Mouse (Mus musculus) neural tube, embryonic 11.5 days (tissue): ENCODE measurements around the gene Myo15b. TPM values are rescaled to one million over a fixed set of nuclear protein-coding genes. Genes with fewer than 3 reads are reported as not detected.
A peak's percentile ranks its signal among the peaks of the same experiment; 100 is the strongest.

ENCODE experiments used
- ATAC-seq: fragments of 200-750 bp; cut with Nextera tagmentation; 2 replicates; pipeline ENCODE4 v1.8.0; 2017; ENCODE audit warnings: moderate number of reproducible peaks, mild to moderate bottlenecking, moderate TSS enrichment, moderate library complexity; ENCODE audit not compliant: insufficient read depth, low FRiP score, low TSS enrichment
- DNase-seq: peaks from one replicate; pipeline ENCODE4 v3.0.0-alpha.2; 2015; ENCODE audit warnings: low spot score
- H3K27ac ChIP-seq: fragments of 300-500 bp; sonication (generic); 2 replicates; pipeline ENCODE4 v1.5.1; 2014; ENCODE audit warnings: low read depth, mild to moderate bottlenecking, low read length
- H3K27me3 ChIP-seq: fragments of 300-500 bp; sonication (generic); 2 replicates; pipeline ENCODE4 v1.6.1; 2014; ENCODE audit warnings: mild to moderate bottlenecking, low read length, mixed read lengths; ENCODE audit not compliant: control insufficient read depth, insufficient read depth
- H3K36me3 ChIP-seq: fragments of 300-500 bp; sonication (generic); 2 replicates; pipeline ENCODE4 v1.6.1; 2014; ENCODE audit warnings: mild to moderate bottlenecking, low read length, moderate library complexity, mixed read lengths; ENCODE audit not compliant: control insufficient read depth, insufficient read depth
- H3K4me1 ChIP-seq: fragments of 300-500 bp; sonication (generic); 2 replicates; pipeline ENCODE4 v1.6.1; 2014; ENCODE audit warnings: low read length, mixed read lengths; ENCODE audit not compliant: control insufficient read depth, insufficient read depth
- H3K4me2 ChIP-seq: fragments of 300-500 bp; sonication (generic); 2 replicates; pipeline ENCODE4 v1.6.1; 2014; ENCODE audit warnings: low read depth, mild to moderate bottlenecking, moderate library complexity
- H3K4me3 ChIP-seq: fragments of 300-500 bp; sonication (generic); 2 replicates; pipeline ENCODE4 v1.5.1; 2014; ENCODE audit warnings: low read depth, low read length
- H3K9ac ChIP-seq: fragments of 300-500 bp; sonication (generic); 2 replicates; pipeline ENCODE4 v1.6.1; 2014; ENCODE audit warnings: mild to moderate bottlenecking, low read length
- H3K9me3 ChIP-seq: fragments of 300-500 bp; sonication (generic); 2 replicates; pipeline ENCODE4 v1.6.1; 2016; ENCODE audit warnings: low read length; ENCODE audit not compliant: control insufficient read depth
- WGBS: fragments of 180-500 bp; shearing (Covaris S2); extraction: QIAGEN DNeasy Blood & Tissue Kit; methylation state at CpG from one replicate; pipeline ENCODE4 v1.1.7; 2014; 5-methylcytosine and 5-hydroxymethylcytosine counted together
- polyA plus RNA-seq: library from polyadenylated mRNA; unstranded; fragments of >200 nt; fragmentation: Nextera tagmentation; extraction: Ambion mirVana; gene quantifications from 2 replicates; pipeline ENCODE4 v1.2.1, GENCODE M21; 2014

Gene Myo15b
- polyA plus RNA-seq, 1 experiment from 2014 or later = 0.13 TPM

GRCm38 (mm10) chr11:115836656-115837395 lies 21.4 kb upstream of the Myo15b start:
- H3K4me2 ChIP-seq = no peak overlapping the region
- no peaks in the 10 kb centered on the region for H3K36me3 ChIP-seq
- H3K9ac ChIP-seq = no peak overlapping the region
- peaks cover 24% of the 10 kb centered on the region for H3K4me1 ChIP-seq
- H3K27me3 ChIP-seq = no peaks in the 10 kb centered on the region
- ATAC-seq (no peak), DNase-seq (no peak)
- H3K27ac ChIP-seq = no peak overlapping the region
- H3K4me3 ChIP-seq = no peak overlapping the region
- no peaks in the 10 kb centered on the region for H3K9me3 ChIP-seq
- WGBS = 43% methylated on average over 11 of the region's 11 CpGs

GRCm38 (mm10) chr11:115837606-115838345 lies 20.4 kb upstream of the Myo15b start:
- Histone ChIP-seq H3K36me3 (no peaks in the 10 kb centered on the region), H3K27ac (no peak overlapping the region), H3K9ac (no peak overlapping the region), H3K4me1 (peaks cover 20% of the 10 kb centered on the region), H3K27me3 (no peaks in the 10 kb centered on the region), H3K4me3 (no peak overlapping the region), H3K4me2 (no peak overlapping the region), H3K9me3 (no peaks in the 10 kb centered on the region)
- ATAC-seq = no peak
- 95% methylated on average over 22 of the region's 22 CpGs for WGBS
- no peak for DNase-seq

- no peaks in the 10 kb centered on the region for H3K27me3 ChIP-seq
- DNase-seq (no peak), ATAC-seq (no peak)
- H3K4me1 ChIP-seq = peaks cover 10% of the 10 kb centered on the region; the same call in 1 of the 2 replicates
- H3K9me3 ChIP-seq = no peaks in the 10 kb centered on the region
- H3K27ac ChIP-seq = no peak overlapping the region
- no peak overlapping the region for H3K9ac ChIP-seq
- no peaks in the 10 kb centered on the region for H3K36me3 ChIP-seq
- H3K4me2 ChIP-seq = no peak overlapping the region
- no peak overlapping the region for H3K4me3 ChIP-seq
- WGBS = 48% methylated on average over 4 of the region's 4 CpGs
Measured at GRCm38 (mm10) chr11:115838895-115839311, 19.3 kb upstream of the Myo15b start.

GRCm38 (mm10) chr11:115839732-115840131 lies 18.5 kb upstream of the Myo15b start:
- ATAC-seq (no peak), DNase-seq (no peak)
- Histone ChIP-seq H3K4me2 (no peak overlapping the region), H3K9ac (0 out of 2 replicates have a peak overlapping the region, but pooled peaks have one; percentile 18), H3K9me3 (no peaks in the 10 kb centered on the region), H3K36me3 (no peaks in the 10 kb centered on the region), H3K27me3 (no peaks in the 10 kb centered on the region), H3K4me1 (peaks cover 10% of the 10 kb centered on the region; the same call in 1 of the 2 replicates), H3K4me3 (no peak overlapping the region), H3K27ac (no peak overlapping the region)
- WGBS = 77% methylated on average over 3 of the region's 3 CpGs

- Histone ChIP-seq H3K4me3 (no peak overlapping the region), H3K9ac (no peak overlapping the region), H3K36me3 (no peaks in the 10 kb centered on the region), H3K4me2 (no peak overlapping the region), H3K4me1 (peaks cover 10% of the 10 kb centered on the region; the same call in 1 of the 2 replicates), H3K27ac (no peak overlapping the region), H3K9me3 (no peaks in the 10 kb centered on the region), H3K27me3 (no peaks in the 10 kb centered on the region)
- DNase-seq (no peak), ATAC-seq (no peak)
- 86% methylated on average over 6 of the region's 6 CpGs for WGBS
Measured at GRCm38 (mm10) chr11:115841044-115841443, 17.2 kb upstream of the Myo15b start.

- H3K27me3 ChIP-seq = no peaks in the 10 kb centered on the region
- H3K9ac ChIP-seq = no peak overlapping the region
- ATAC-seq (no peak), DNase-seq (no peak)
- peaks cover 10% of the 10 kb centered on the region; the same call in 1 of the 2 replicates for H3K4me1 ChIP-seq
- H3K4me2 ChIP-seq = no peak overlapping the region
- WGBS = 34% methylated on average over 6 of the region's 6 CpGs
- no peaks in the 10 kb centered on the region for H3K36me3 ChIP-seq
- no peaks in the 10 kb centered on the region for H3K9me3 ChIP-seq
- no peak overlapping the region for H3K4me3 ChIP-seq
- peak overlapping the region; percentile 39; the same call in 1 of the 2 replicates for H3K27ac ChIP-seq
Measured at GRCm38 (mm10) chr11:115841961-115842550, 16.1 kb upstream of the Myo15b start.

- ATAC-seq (no peak), DNase-seq (no peak)
- Histone ChIP-seq H3K27ac (no peak overlapping the region), H3K9me3 (no peaks in the 10 kb centered on the region), H3K9ac (no peak overlapping the region), H3K27me3 (no peaks in the 10 kb centered on the region), H3K4me1 (peaks cover 10% of the 10 kb centered on the region; the same call in 1 of the 2 replicates), H3K36me3 (no peaks in the 10 kb centered on the region), H3K4me3 (no peak overlapping the region), H3K4me2 (no peak overlapping the region)
- 82% methylated on average over 12 of the region's 14 CpGs for WGBS
Measured at GRCm38 (mm10) chr11:115843141-115843890, 14.9 kb upstream of the Myo15b start.

GRCm38 (mm10) chr11:115843891-115844239 lies 14.3 kb upstream of the Myo15b start:
- Histone ChIP-seq H3K27me3 (no peaks in the 10 kb centered on the region), H3K4me2 (no peak overlapping the region), H3K36me3 (no peaks in the 10 kb centered on the region), H3K4me3 (no peak overlapping the region), H3K9ac (no peak overlapping the region), H3K9me3 (no peaks in the 10 kb centered on the region), H3K27ac (no peak overlapping the region), H3K4me1 (peaks cover 10% of the 10 kb centered on the region; the same call in 1 of the 2 replicates)
- WGBS = 93% methylated on average over 5 of the region's 5 CpGs
- no peak for DNase-seq
- no peak for ATAC-seq
